Mouse (Mus musculus) hindbrain, postnatal 0 days (tissue): ENCODE measurements at regions not wholly inside any gene's neighbourhood (a gene's known extent, or its start where the extent isn't known, plus 50 kb on each side); places are given as distances from the start of the nearest gene placed in this dataset.

Source experiments
- ATAC-seq: fragments of 200-750 bp; cut with Nextera tagmentation; 2 replicates; pipeline ENCODE4 v1.8.0; 2017; ENCODE audit warnings: mild to moderate bottlenecking, moderate TSS enrichment, moderate library complexity
- DNase-seq: peaks from one replicate; pipeline ENCODE4 v3.0.0-alpha.2; 2015; ENCODE audit warnings: low spot score
- H3K27ac ChIP-seq: fragments of 300-500 bp; sonication (generic); 2 replicates; pipeline ENCODE4 v1.5.1; 2014; ENCODE audit warnings: mild to moderate bottlenecking
- H3K27me3 ChIP-seq: fragments of 300-500 bp; sonication (generic); 2 replicates; pipeline ENCODE4 v1.6.1; 2014; ENCODE audit warnings: low read length, mixed read lengths; ENCODE audit not compliant: insufficient read depth
- H3K36me3 ChIP-seq: fragments of 300-500 bp; sonication (generic); 2 replicates; pipeline ENCODE4 v1.6.1; 2014; ENCODE audit warnings: low read length, mixed read lengths; ENCODE audit not compliant: insufficient read depth
- H3K4me1 ChIP-seq: fragments of 300-500 bp; sonication (generic); 2 replicates; pipeline ENCODE4 v1.6.1; 2014; ENCODE audit warnings: antibody characterized with exemption, low read length, mixed read lengths; ENCODE audit not compliant: insufficient read depth
- H3K4me2 ChIP-seq: fragments of 300-500 bp; sonication (generic); 2 replicates; pipeline ENCODE4 v1.6.1; 2014; ENCODE audit warnings: low read depth, mild to moderate bottlenecking, low read length, moderate library complexity, mixed read lengths
- H3K4me3 ChIP-seq: fragments of 300-500 bp; sonication (generic); 2 replicates; pipeline ENCODE4 v1.5.1; 2014; ENCODE audit warnings: low read length
- H3K9ac ChIP-seq: fragments of 300-500 bp; sonication (generic); replicated peaks from 2 replicates; pipeline ENCODE4 v1.6.1; 2014; ENCODE audit warnings: mild to moderate bottlenecking, low read length, moderate library complexity, mixed read lengths
- H3K9me3 ChIP-seq: fragments of 300-500 bp; sonication (generic); 2 replicates; pipeline ENCODE4 v1.6.1; 2016; ENCODE audit warnings: low read length, mixed read lengths
- CTCF ChIP-seq: IDR thresholded peaks from 2 replicates; pipeline ENCODE4 v1.5.1; 2016; ENCODE audit warnings: antibody characterized with exemption, control low read depth, low read depth
- WGBS: fragments of 180-500 bp; shearing (Covaris S2); extraction: QIAGEN DNeasy Blood & Tissue Kit; methylation state at CpG from one replicate; pipeline ENCODE4 v1.1.7; 2014; 5-methylcytosine and 5-hydroxymethylcytosine counted together

GRCm38 (mm10) chr13:59996146-59996814 lies 173.3 kb upstream of the Tut7 start:
- H3K27me3 ChIP-seq = no peaks in the 10 kb centered on the region
- H3K9me3 ChIP-seq = no peaks in the 10 kb centered on the region
- no peaks in the 10 kb centered on the region for H3K4me1 ChIP-seq
- H3K4me2 ChIP-seq = no peak overlapping the region
- H3K27ac ChIP-seq = no peak overlapping the region
- WGBS = 80% methylated on average over 13 of the region's 13 CpGs
- H3K36me3 ChIP-seq = no peaks in the 10 kb centered on the region
- ATAC-seq = no peak
- no peak overlapping the region for H3K4me3 ChIP-seq
- TF ChIP-seq CTCF = no peak
- DNase-seq = no peak
- no peak overlapping the region for H3K9ac ChIP-seq

DNA sequence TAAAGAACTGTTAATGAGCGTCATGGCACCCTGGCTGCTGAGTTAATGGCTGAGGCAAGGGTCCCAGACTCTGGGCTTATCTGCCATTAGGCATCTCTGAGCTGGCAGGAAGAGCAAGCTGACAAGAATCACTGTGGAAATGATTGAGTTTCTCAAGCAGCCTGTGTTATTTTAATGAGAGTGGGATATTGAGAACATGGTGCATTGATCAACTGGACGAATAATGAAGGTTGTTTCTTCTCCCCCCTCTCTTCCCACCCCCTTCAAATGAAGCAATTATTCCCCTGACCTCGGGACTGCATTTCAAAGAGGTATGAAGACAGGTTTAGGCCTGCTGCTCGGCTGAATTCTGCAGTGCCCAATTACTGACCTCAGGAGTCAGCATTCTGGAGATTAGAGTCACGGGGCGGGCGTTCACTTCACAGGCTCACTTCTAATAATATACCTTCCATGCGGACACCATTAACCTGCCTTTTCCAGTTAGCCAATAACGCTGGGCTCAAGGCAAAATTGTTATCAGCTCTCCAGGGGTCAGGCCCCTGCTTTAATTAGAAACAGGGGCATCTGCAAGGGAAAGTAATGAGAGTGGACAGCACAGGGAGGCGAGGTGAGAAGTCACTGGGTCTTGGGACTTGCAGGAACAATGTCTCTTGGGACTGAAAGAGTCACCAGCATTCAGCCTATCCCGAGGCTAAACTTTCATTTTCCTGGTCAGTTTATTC lies 170.0 kb upstream of the Tut7 start:
- no peaks in the 10 kb centered on the region for H3K36me3 ChIP-seq
- H3K27ac ChIP-seq = no peak overlapping the region
- no peaks in the 10 kb centered on the region for H3K9me3 ChIP-seq
- TF ChIP-seq CTCF = no peak
- H3K4me3 ChIP-seq = no peak overlapping the region
- H3K4me2 ChIP-seq = no peak overlapping the region
- no peaks in the 10 kb centered on the region for H3K27me3 ChIP-seq
- ATAC-seq (no peak), DNase-seq (no peak)
- H3K9ac ChIP-seq = no peak overlapping the region
- no peaks in the 10 kb centered on the region for H3K4me1 ChIP-seq
- 58% methylated on average over 11 of the region's 11 CpGs for WGBS

DNA sequence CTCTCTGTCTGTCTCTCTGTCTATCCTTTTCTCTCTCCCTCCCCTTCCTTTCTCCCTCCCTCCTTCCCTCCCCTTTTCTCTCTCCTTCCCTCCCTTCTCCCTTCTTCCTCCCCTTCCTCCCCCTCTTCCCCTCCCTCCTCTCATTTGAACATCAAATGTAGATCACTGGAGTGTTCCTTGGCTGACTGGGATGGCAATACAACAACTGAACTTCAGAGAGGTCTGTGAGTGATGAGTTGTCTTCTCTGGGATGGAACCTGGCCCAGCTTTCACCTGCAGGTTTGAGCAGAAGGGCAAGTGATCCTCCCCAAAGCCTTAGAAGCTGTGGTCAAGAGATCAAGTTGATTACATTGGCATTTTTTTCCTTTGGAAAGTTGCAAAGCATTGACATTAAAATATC lies 169.4 kb upstream of the Tut7 start:
- no peak for DNase-seq
- Histone ChIP-seq H3K9me3 (no peaks in the 10 kb centered on the region), H3K4me3 (no peak overlapping the region), H3K9ac (no peak overlapping the region), H3K36me3 (no peaks in the 10 kb centered on the region), H3K27me3 (no peaks in the 10 kb centered on the region), H3K27ac (no peak overlapping the region), H3K4me2 (no peak overlapping the region), H3K4me1 (no peaks in the 10 kb centered on the region)
- ATAC-seq = no peak
- no peak for TF ChIP-seq CTCF

DNA sequence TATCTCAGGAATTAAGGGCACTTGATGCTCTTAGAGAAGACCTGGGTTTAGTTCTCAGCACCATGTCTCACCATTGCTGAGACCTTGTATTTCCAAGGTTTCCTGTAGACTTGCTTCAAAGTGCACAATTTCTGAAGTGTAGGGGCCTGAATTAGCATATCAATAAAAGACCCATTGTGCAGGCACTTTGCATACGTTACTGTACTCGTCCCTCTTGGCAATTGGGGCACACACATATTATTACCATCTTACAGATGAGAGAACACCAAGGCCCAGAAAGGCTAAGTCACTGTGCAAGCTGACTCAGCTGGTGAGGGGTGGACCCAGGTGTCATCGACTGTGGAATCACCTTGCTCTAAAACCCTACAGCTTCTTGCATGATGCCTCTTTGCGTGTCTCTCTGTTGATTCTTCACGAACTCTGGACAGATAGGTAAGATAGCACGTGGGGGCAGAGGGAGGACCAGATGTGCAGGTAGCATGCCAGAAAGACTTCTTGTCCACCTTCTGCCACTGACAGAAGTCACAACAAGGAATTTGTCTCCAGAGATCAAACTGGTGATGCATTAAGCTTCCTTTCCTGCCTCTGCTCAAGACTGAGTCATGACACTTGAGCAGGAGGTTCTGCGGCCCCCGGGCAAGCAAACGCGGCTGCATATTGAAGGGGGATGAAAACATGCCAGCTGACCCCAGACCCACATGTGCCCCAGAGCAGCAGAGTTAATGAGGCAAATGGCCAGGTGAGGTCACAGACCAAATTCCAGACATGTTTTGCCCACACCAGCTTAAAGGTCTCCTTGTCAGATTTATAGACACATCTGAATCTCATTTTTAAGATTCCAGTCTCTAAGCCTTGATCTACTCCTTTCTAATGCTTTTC lies 167.7 kb upstream of the Tut7 start:
- Histone ChIP-seq H3K27me3 (no peaks in the 10 kb centered on the region), H3K4me1 (no peaks in the 10 kb centered on the region), H3K4me2 (no peak overlapping the region), H3K27ac (no peak overlapping the region), H3K9ac (no peak overlapping the region), H3K4me3 (no peak overlapping the region), H3K9me3 (no peaks in the 10 kb centered on the region), H3K36me3 (no peaks in the 10 kb centered on the region)
- ATAC-seq (no peak), DNase-seq (no peak)
- 72% methylated on average over 10 of the region's 10 CpGs for whole genome bisulfite sequencing
- TF ChIP-seq CTCF = no peak

DNA sequence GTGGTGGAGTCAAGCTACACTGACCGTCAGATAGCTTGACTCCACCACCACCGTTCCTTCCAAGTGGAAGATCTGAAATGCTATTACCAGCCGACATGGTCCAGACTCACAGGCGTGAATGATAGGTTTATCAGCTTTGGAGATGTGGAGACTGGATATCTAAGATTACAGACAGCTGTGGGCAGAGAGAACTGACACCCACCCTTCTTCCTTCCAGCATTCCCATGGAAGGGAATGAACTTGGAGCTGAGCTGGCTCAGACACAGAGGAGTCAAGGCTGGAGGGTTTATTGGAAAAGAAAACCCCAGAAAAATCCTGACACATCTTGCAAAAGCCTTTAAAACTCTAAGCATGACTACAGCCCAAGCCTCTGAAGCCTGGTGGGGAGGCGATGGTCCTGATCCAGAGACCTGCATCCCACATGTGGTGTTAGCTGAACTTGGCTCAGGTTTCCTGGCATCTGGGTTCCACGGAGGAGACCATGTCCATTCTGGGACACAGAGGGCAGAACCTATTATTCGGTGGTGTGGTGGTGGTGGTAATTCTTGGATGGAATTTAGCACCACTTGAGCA lies 165.5 kb upstream of the Tut7 start:
- Histone ChIP-seq H3K36me3 (no peaks in the 10 kb centered on the region), H3K27me3 (no peaks in the 10 kb centered on the region), H3K4me3 (no peak overlapping the region), H3K4me2 (no peak overlapping the region), H3K9ac (no peak overlapping the region), H3K27ac (no peak overlapping the region), H3K4me1 (no peaks in the 10 kb centered on the region), H3K9me3 (no peaks in the 10 kb centered on the region)
- TF ChIP-seq CTCF = no peak
- no peak for ATAC-seq
- no peak for DNase-seq
- WGBS = 78% methylated on average over 7 of the region's 7 CpGs

- peaks cover 4% of the 10 kb centered on the region; the same call in 1 of the 2 replicates for H3K4me1 ChIP-seq
- TF ChIP-seq CTCF = no peak
- 65% methylated on average over 5 of the region's 5 CpGs for WGBS
- H3K4me2 ChIP-seq = no peak overlapping the region
- H3K9me3 ChIP-seq = no peaks in the 10 kb centered on the region
- no peak overlapping the region for H3K27ac ChIP-seq
- H3K9ac ChIP-seq = no peak overlapping the region
- H3K36me3 ChIP-seq = no peaks in the 10 kb centered on the region
- no peak for ATAC-seq
- no peak overlapping the region for H3K4me3 ChIP-seq
- no peaks in the 10 kb centered on the region for H3K27me3 ChIP-seq
- DNase-seq = no peak
These were observed 153.5 kb upstream of the Tut7 start for GRCm38 (mm10) chr13:59976425-59976824.
